Mouse (Mus musculus) bone marrow macrophage, adult 2 months (primary cell): ENCODE results near the gene Bag6.

Experiments
- CTCF ChIP-seq: IDR thresholded peaks from 2 replicates; pipeline ENCODE4 v1.5.1; 2012; ENCODE audit warnings: low read depth, mild to moderate bottlenecking, low read length, moderate library complexity
- POLR2A ChIP-seq: IDR thresholded peaks from 2 replicates; pipeline ENCODE4 v1.6.1; 2012; ENCODE audit warnings: mild to moderate bottlenecking, low read depth, low read length, borderline replicate concordance

- no peak for TF ChIP-seq POLR2A
- no peak for TF ChIP-seq CTCF
Observed at GRCm38 (mm10) chr17:35194844-35195630, 60.1 kb downstream of the Bag6 start.
